ENCODE assay signal across 9 mouse cellular contexts in genomic region chr8:84179946-84180345, GRCm38 (mm10). TPM values are rescaled to one million over a fixed set of nuclear protein-coding genes. Genes with fewer than 3 reads are reported as not detected.
DNase-seq lines count a peak whose midpoint lies in the region; ATAC-seq lines count a peak whose summit lies in the region.
"Had no signal": no experiment of that assay in that cellular context is flagged by ENCODE, and none has a peak within 500 bp of the region (broad histone marks: within the 10 kb centered on the region; RNA-seq: fewer than 3 reads in every experiment).

No protein-coding gene starts in this region.

- peak overlapping the region; percentile 54 for H3K9ac ChIP-seq in heart, embryonic 12.5 days
- H3K9ac ChIP-seq in embryonic facial prominence, embryonic 11.5 days (replicated peaks; ENCODE audit: low read length) = peak overlapping the region; percentile 77
- peak overlapping the region; percentile 67 for H3K9ac ChIP-seq in hindbrain, embryonic 16.5 days (ENCODE audit: low read depth, low read length)
- peak overlapping the region; percentile 74 for H3K9ac ChIP-seq in midbrain, embryonic 13.5 days (replicated peaks)

- no peaks in the 10 kb centered on the region for H3K27me3 ChIP-seq in heart, embryonic 12.5 days (replicated peaks)
- H3K27me3 ChIP-seq in embryonic facial prominence, embryonic 11.5 days (ENCODE audit: control insufficient read depth, insufficient read depth, low read length) = no peaks in the 10 kb centered on the region
- H3K27me3 ChIP-seq in hindbrain, embryonic 16.5 days (replicated peaks; ENCODE audit: control insufficient read depth, insufficient read depth, low read length) = no peaks in the 10 kb centered on the region
- no peaks in the 10 kb centered on the region for H3K27me3 ChIP-seq in midbrain, embryonic 13.5 days

- 0 out of 2 replicates have a peak overlapping the region, but pooled peaks have one; percentile 2 for H3K27ac ChIP-seq in heart, embryonic 12.5 days (ENCODE audit: poor library complexity, severe bottlenecking)
- peak overlapping the region; percentile 95; the same call in 1 of the 2 replicates for H3K27ac ChIP-seq in embryonic facial prominence, embryonic 11.5 days (replicated peaks; ENCODE audit: low read depth, low read length)
- peak overlapping the region; percentile 45 for H3K27ac ChIP-seq in hindbrain, embryonic 16.5 days (ENCODE audit: low read depth, low read length)
- peak overlapping the region; percentile 91 for H3K27ac ChIP-seq in midbrain, embryonic 13.5 days

- 17% methylated on average over 4 of the region's 4 CpGs for WGBS in heart, embryonic 12.5 days
- WGBS in embryonic facial prominence, embryonic 11.5 days = 12% methylated on average over 4 of the region's 4 CpGs
- 14% methylated on average over 4 of the region's 4 CpGs for WGBS in hindbrain, embryonic 16.5 days
- 3% methylated on average over 4 of the region's 4 CpGs for WGBS in midbrain, embryonic 13.5 days

- peak overlapping the region; percentile 62 for H3K4me2 ChIP-seq in heart, embryonic 12.5 days
- peak overlapping the region; percentile 48 for H3K4me2 ChIP-seq in embryonic facial prominence, embryonic 11.5 days (ENCODE audit: low read depth, low read length)
- H3K4me2 ChIP-seq in hindbrain, embryonic 16.5 days (ENCODE audit: low read length) = peak overlapping the region; percentile 60
- H3K4me2 ChIP-seq in midbrain, embryonic 13.5 days (replicated peaks) = peak overlapping the region; percentile 86

- H3K36me3 ChIP-seq in heart, embryonic 12.5 days = peaks cover 12% of the 10 kb centered on the region; the same call in 1 of the 2 replicates
- H3K36me3 ChIP-seq in embryonic facial prominence, embryonic 11.5 days (replicated peaks; ENCODE audit: control insufficient read depth, insufficient read depth, low read depth, low read length) = peaks cover 12% of the 10 kb centered on the region
- H3K36me3 ChIP-seq in hindbrain, embryonic 16.5 days (ENCODE audit: control insufficient read depth, insufficient read depth, low read length) = no peaks in the 10 kb centered on the region
- H3K36me3 ChIP-seq in midbrain, embryonic 13.5 days = peaks cover 16% of the 10 kb centered on the region

- no peak for ATAC-seq in heart, embryonic 12.5 days (ENCODE audit: insufficient number of reproducible peaks, low FRiP score)
- no peak; the same call in 1 of the 2 replicates for ATAC-seq in embryonic facial prominence, embryonic 11.5 days (replicated peaks; ENCODE audit: insufficient number of reproducible peaks, low FRiP score, low TSS enrichment, low read depth)
- ATAC-seq in hindbrain, embryonic 16.5 days = 0 out of 2 replicates have a peak, but pooled peaks have one; percentile 1
- peak; percentile 3; the same call in 1 of the 2 replicates for ATAC-seq in midbrain, embryonic 13.5 days

- H3K9me3 ChIP-seq in heart, embryonic 12.5 days (replicated peaks) = no peaks in the 10 kb centered on the region
- H3K9me3 ChIP-seq in embryonic facial prominence, embryonic 11.5 days (replicated peaks; ENCODE audit: control insufficient read depth, low read length) = no peaks in the 10 kb centered on the region
- H3K9me3 ChIP-seq in hindbrain, embryonic 16.5 days (ENCODE audit: control insufficient read depth, low read length) = no peaks in the 10 kb centered on the region
- no peaks in the 10 kb centered on the region for H3K9me3 ChIP-seq in midbrain, embryonic 13.5 days

- H3K4me1 ChIP-seq in heart, embryonic 12.5 days (replicated peaks) = peaks cover 65% of the 10 kb centered on the region
- H3K4me1 ChIP-seq in embryonic facial prominence, embryonic 11.5 days (ENCODE audit: control insufficient read depth, insufficient read depth, low read length) = peaks cover 9% of the 10 kb centered on the region
- peaks cover 48% of the 10 kb centered on the region for H3K4me1 ChIP-seq in hindbrain, embryonic 16.5 days (ENCODE audit: control insufficient read depth, insufficient read depth, low read depth, low read length)
- peaks cover 65% of the 10 kb centered on the region for H3K4me1 ChIP-seq in midbrain, embryonic 13.5 days (replicated peaks)

- no peak for DNase-seq in heart, adult 8-10 months (ENCODE audit: low spot score)
- DNase-seq in embryonic facial prominence, embryonic 11.5 days (ENCODE audit: low spot score) = no peak
- no peak for DNase-seq in adrenal gland, adult (ENCODE audit: inconsistent age in 2 of 2, low spot score in 1 of 2)
- no peak for DNase-seq in adipocyte (ENCODE audit: low spot score)
- no peak for DNase-seq in cerebellum, adult 11 months
- DNase-seq: right cerebral cortex, adult 18-20 months had no signal

- H3K4me3 ChIP-seq in heart, embryonic 12.5 days = peak overlapping the region; percentile 25
- H3K4me3 ChIP-seq in embryonic facial prominence, embryonic 11.5 days (ENCODE audit: low read depth, low read length) = peak overlapping the region; percentile 28
- H3K4me3 ChIP-seq in hindbrain, embryonic 16.5 days (ENCODE audit: low read length) = peak overlapping the region; percentile 29
- H3K4me3 ChIP-seq in midbrain, embryonic 13.5 days (replicated peaks) = peak overlapping the region; percentile 40

RNA-seq across cellular contexts. Expression of gene Nanos3, which starts 5.1 kb away (rescaled TPM):
- polyA plus RNA-seq in heart, embryonic 12.5 days (2016; fragmentation: Nextera tagmentation; extraction: Ambion mirVana) = 1.7 and 3.0 TPM in 2 replicates
- total RNA-seq in heart, adult 8-10 months (2022) = 1 to 10 TPM in 3 of 4 experiments, under 1 TPM in 1; 0.98 to 1.7 (median 1.5) TPM
- polyA plus RNA-seq in embryonic facial prominence, embryonic 11.5 days (2014; fragmentation: Nextera tagmentation; extraction: Ambion mirVana) = 3.9 and 4.7 TPM in 2 replicates
- polyA plus RNA-seq in hindbrain, embryonic 16.5 days (2015; fragmentation: Nextera tagmentation; extraction: Ambion mirVana) = 6.2 and 6.8 TPM in 2 replicates
- 8.8 and 11.6 TPM in 2 replicates for polyA plus RNA-seq in midbrain, embryonic 13.5 days (2015; fragmentation: Nextera tagmentation; extraction: Ambion mirVana)

RNA-seq across cellular contexts. Expression of gene 4930432K21Rik, which starts 32.1 kb away (rescaled TPM):
- 1.00 and 1.1 TPM in 2 replicates for polyA plus RNA-seq in heart, embryonic 12.5 days (2016; fragmentation: Nextera tagmentation; extraction: Ambion mirVana)
- 1 to 10 TPM in 1 of 4 experiments, under 1 TPM in 3; 0.17 to 1.2 (median 0.31) TPM for total RNA-seq in heart, adult 8-10 months (2022)
- 0.53 and 0.67 TPM in 2 replicates for polyA plus RNA-seq in embryonic facial prominence, embryonic 11.5 days (2014; fragmentation: Nextera tagmentation; extraction: Ambion mirVana)
- polyA plus RNA-seq in hindbrain, embryonic 16.5 days (2015; fragmentation: Nextera tagmentation; extraction: Ambion mirVana) = 2.7 and 2.9 TPM in 2 replicates
- polyA plus RNA-seq in midbrain, embryonic 13.5 days (2015; fragmentation: Nextera tagmentation; extraction: Ambion mirVana) = 2.3 and 2.7 TPM in 2 replicates

RNA-seq across cellular contexts. Expression of gene Cc2d1a, which starts 32.2 kb away (rescaled TPM):
- polyA plus RNA-seq in heart, embryonic 12.5 days (2016; fragmentation: Nextera tagmentation; extraction: Ambion mirVana) = 17.7 and 18.1 TPM in 2 replicates
- 10 to 100 TPM; 10.9 to 14.6 (median 12.3) TPM for total RNA-seq in heart, adult 8-10 months (2022)
- polyA plus RNA-seq in embryonic facial prominence, embryonic 11.5 days (2014; fragmentation: Nextera tagmentation; extraction: Ambion mirVana) = 9.5 and 10.0 TPM in 2 replicates
- 53.3 and 54.5 TPM in 2 replicates for polyA plus RNA-seq in hindbrain, embryonic 16.5 days (2015; fragmentation: Nextera tagmentation; extraction: Ambion mirVana)
- 24.5 and 24.7 TPM in 2 replicates for polyA plus RNA-seq in midbrain, embryonic 13.5 days (2015; fragmentation: Nextera tagmentation; extraction: Ambion mirVana)

RNA-seq across cellular contexts. Expression of gene Podnl1, which starts 54.2 kb away (rescaled TPM):
- polyA plus RNA-seq in heart, embryonic 12.5 days (2016; fragmentation: Nextera tagmentation; extraction: Ambion mirVana) = 0.14 TPM in 1 of 2 replicates, not detected in the other
- total RNA-seq in heart, adult 8-10 months (2022) = under 1 TPM in 2 of 4 experiments, not detected in 2; 0.11 TPM
- polyA plus RNA-seq in embryonic facial prominence, embryonic 11.5 days (2014; fragmentation: Nextera tagmentation; extraction: Ambion mirVana) = 0.14 TPM in 1 of 2 replicates, not detected in the other
- polyA plus RNA-seq in hindbrain, embryonic 16.5 days (2015; fragmentation: Nextera tagmentation; extraction: Ambion mirVana) = 0.51 and 0.55 TPM in 2 replicates
- polyA plus RNA-seq in midbrain, embryonic 13.5 days (2015; fragmentation: Nextera tagmentation; extraction: Ambion mirVana) = 0.44 and 0.57 TPM in 2 replicates

RNA-seq across cellular contexts. Expression of gene Zswim4, which starts 56.9 kb away (rescaled TPM):
- polyA plus RNA-seq in heart, embryonic 12.5 days (2016; fragmentation: Nextera tagmentation; extraction: Ambion mirVana) = 12.9 and 13.7 TPM in 2 replicates
- 1 to 10 TPM; 6.6 to 8.0 (median 7.2) TPM for total RNA-seq in heart, adult 8-10 months (2022)
- polyA plus RNA-seq in embryonic facial prominence, embryonic 11.5 days (2014; fragmentation: Nextera tagmentation; extraction: Ambion mirVana) = 15.3 and 16.9 TPM in 2 replicates
- 16.2 and 22.2 TPM in 2 replicates for polyA plus RNA-seq in hindbrain, embryonic 16.5 days (2015; fragmentation: Nextera tagmentation; extraction: Ambion mirVana)
- polyA plus RNA-seq in midbrain, embryonic 13.5 days (2015; fragmentation: Nextera tagmentation; extraction: Ambion mirVana) = 44.9 and 47.4 TPM in 2 replicates

Comparison
In these comparisons a context has a peak if more than half of its experiments do, and no peak if none do; other contexts are left out.
1. ATAC-seq: peak in hindbrain, embryonic 16.5 days (single experiment) and midbrain, embryonic 13.5 days (single experiment); none in heart, embryonic 12.5 days (single experiment) and embryonic facial prominence, embryonic 11.5 days (single experiment).
2. H3K27ac ChIP-seq: peak in every context shown above with its lines; median percentile 95 in embryonic facial prominence, embryonic 11.5 days; 91 in midbrain, embryonic 13.5 days; 45 in hindbrain, embryonic 16.5 days; 2 in heart, embryonic 12.5 days.
3. Peak in every context shown above with its lines, with median percentiles within 50 percentile points of each other: H3K4me2 ChIP-seq, H3K4me3 ChIP-seq and H3K9ac ChIP-seq.